Mouse (Mus musculus): ENCODE measurements around the gene Fam117b. TPM values are rescaled to one million over a fixed set of nuclear protein-coding genes. Genes with fewer than 3 reads are reported as not detected.

The Fam117b gene
- polyA plus RNA-seq, 1 experiment from 2014 or later = 33.1 TPM

GRCm38 (mm10) chr1:59942057-59942790, 29.4 kb downstream of the Fam117b start:
- 86% methylated on average over 6 of the region's 6 CpGs for WGBS
- no peak overlapping the region for H3K9ac ChIP-seq (replicated peaks)
- H3K36me3 ChIP-seq = no peaks in the 10 kb centered on the region
- no peaks in the 10 kb centered on the region for H3K27me3 ChIP-seq (replicated peaks)
- no peak overlapping the region for H3K4me3 ChIP-seq (replicated peaks)
- H3K27ac ChIP-seq (replicated peaks) = no peak overlapping the region
- no peak overlapping the region for H3K4me2 ChIP-seq
- ATAC-seq (ENCODE audit: low FRiP score) = no peak
- H3K4me1 ChIP-seq = peaks cover 7% of the 10 kb centered on the region; the same call in 1 of the 2 replicates
- H3K9me3 ChIP-seq (replicated peaks) = no peaks in the 10 kb centered on the region

GRCm38 (mm10) chr1:59943825-59944224, 31.0 kb downstream of the Fam117b start:
- no peak overlapping the region for H3K27ac ChIP-seq (replicated peaks)
- H3K4me1 ChIP-seq = peaks cover 7% of the 10 kb centered on the region; the same call in 1 of the 2 replicates
- no peaks in the 10 kb centered on the region for H3K9me3 ChIP-seq (replicated peaks)
- WGBS = 58% methylated on average over 5 of the region's 5 CpGs
- no peaks in the 10 kb centered on the region for H3K36me3 ChIP-seq
- no peak overlapping the region for H3K4me2 ChIP-seq
- H3K27me3 ChIP-seq (replicated peaks) = no peaks in the 10 kb centered on the region
- ATAC-seq (ENCODE audit: low FRiP score) = no peak
- H3K4me3 ChIP-seq (replicated peaks) = no peak overlapping the region
- H3K9ac ChIP-seq (replicated peaks) = no peak overlapping the region

GRCm38 (mm10) chr1:59945969-59946368, 33.2 kb downstream of the Fam117b start:
- Histone ChIP-seq H3K36me3 (no peaks in the 10 kb centered on the region; the same call in 1 of the 2 replicates), H3K27ac (replicated peaks) (no peak overlapping the region), H3K4me2 (no peak overlapping the region), H3K4me1 (peaks cover 7% of the 10 kb centered on the region; the same call in 1 of the 2 replicates), H3K4me3 (replicated peaks) (no peak overlapping the region), H3K9ac (replicated peaks) (no peak overlapping the region), H3K9me3 (replicated peaks) (no peaks in the 10 kb centered on the region), H3K27me3 (replicated peaks) (no peaks in the 10 kb centered on the region)
- ATAC-seq (ENCODE audit: low FRiP score) = no peak
- WGBS = 67% methylated on average over 1 of the region's 1 CpGs

GRCm38 (mm10) chr1:59947509-59947908, 34.7 kb downstream of the Fam117b start:
- no peak overlapping the region for H3K4me2 ChIP-seq
- H3K27ac ChIP-seq (replicated peaks) = no peak overlapping the region
- no peak overlapping the region for H3K4me3 ChIP-seq (replicated peaks)
- no peaks in the 10 kb centered on the region for H3K9me3 ChIP-seq (replicated peaks)
- no peaks in the 10 kb centered on the region; the same call in 1 of the 2 replicates for H3K36me3 ChIP-seq
- no peak for ATAC-seq (ENCODE audit: low FRiP score)
- H3K9ac ChIP-seq (replicated peaks) = no peak overlapping the region
- H3K4me1 ChIP-seq = peaks cover 7% of the 10 kb centered on the region; the same call in 1 of the 2 replicates
- 100% methylated on average over 4 of the region's 4 CpGs for WGBS
- no peaks in the 10 kb centered on the region for H3K27me3 ChIP-seq (replicated peaks)

GRCm38 (mm10) chr1:59957206-59957605, 44.4 kb downstream of the Fam117b start:
- H3K9me3 ChIP-seq (replicated peaks) = no peaks in the 10 kb centered on the region
- no peaks in the 10 kb centered on the region for H3K27me3 ChIP-seq (replicated peaks)
- 79% methylated on average over 3 of the region's 3 CpGs for WGBS

GRCm38 (mm10) chr1:59959941-59960340, 47.1 kb downstream of the Fam117b start:
- H3K4me1 ChIP-seq = no peaks in the 10 kb centered on the region
- H3K36me3 ChIP-seq = peaks cover 32% of the 10 kb centered on the region
- no peaks in the 10 kb centered on the region for H3K9me3 ChIP-seq (replicated peaks)
- H3K4me2 ChIP-seq = no peak overlapping the region
- H3K4me3 ChIP-seq (replicated peaks) = no peak overlapping the region
- H3K27ac ChIP-seq (replicated peaks) = no peak overlapping the region
- H3K27me3 ChIP-seq (replicated peaks) = no peaks in the 10 kb centered on the region
- 96% methylated on average over 1 of the region's 1 CpGs for WGBS
- no peak for ATAC-seq (ENCODE audit: low FRiP score)
- H3K9ac ChIP-seq (replicated peaks) = no peak overlapping the region

More at GRCm38 (mm10) chr1:59957206-59957605, 44.4 kb downstream of the Fam117b start:
- Histone ChIP-seq H3K4me3 (replicated peaks) (no peak overlapping the region), H3K36me3 (peaks cover 20% of the 10 kb centered on the region), H3K4me1 (no peaks in the 10 kb centered on the region), H3K4me2 (no peak overlapping the region), H3K9ac (replicated peaks) (no peak overlapping the region), H3K27ac (replicated peaks) (no peak overlapping the region)
- ATAC-seq (ENCODE audit: low FRiP score) = no peak

GRCm38 (mm10) chr1:59966171-59966785, 53.5 kb downstream of the Fam117b start:
- Histone ChIP-seq H3K36me3 (peaks cover 44% of the 10 kb centered on the region), H3K27ac (replicated peaks) (no peak overlapping the region)

GRCm38 (mm10) chr1:59967291-59967690, 54.5 kb downstream of the Fam117b start:
- Histone ChIP-seq H3K27ac (replicated peaks) (no peak overlapping the region), H3K9ac (replicated peaks) (no peak overlapping the region), H3K4me3 (replicated peaks) (no peak overlapping the region), H3K9me3 (replicated peaks) (no peaks in the 10 kb centered on the region), H3K27me3 (replicated peaks) (no peaks in the 10 kb centered on the region), H3K4me2 (no peak overlapping the region), H3K36me3 (peaks cover 45% of the 10 kb centered on the region), H3K4me1 (no peaks in the 10 kb centered on the region)
- 89% methylated on average over 4 of the region's 4 CpGs for WGBS
- no peak for ATAC-seq (ENCODE audit: low FRiP score)

More at GRCm38 (mm10) chr1:59966171-59966785, 53.5 kb downstream of the Fam117b start:
- WGBS = 83% methylated on average over 6 of the region's 6 CpGs
- no peak overlapping the region for H3K4me3 ChIP-seq (replicated peaks)
- no peak overlapping the region for H3K9ac ChIP-seq (replicated peaks)
- no peaks in the 10 kb centered on the region for H3K4me1 ChIP-seq
- no peak for ATAC-seq (ENCODE audit: low FRiP score)
- no peak overlapping the region for H3K4me2 ChIP-seq
- H3K9me3 ChIP-seq (replicated peaks) = no peaks in the 10 kb centered on the region
- H3K27me3 ChIP-seq (replicated peaks) = no peaks in the 10 kb centered on the region

- H3K4me2 ChIP-seq = no peak overlapping the region
- no peaks in the 10 kb centered on the region for H3K9me3 ChIP-seq (replicated peaks)
- H3K27me3 ChIP-seq (replicated peaks) = no peaks in the 10 kb centered on the region
- no peak overlapping the region for H3K4me3 ChIP-seq (replicated peaks)
- no peak for ATAC-seq (ENCODE audit: low FRiP score)
- no peaks in the 10 kb centered on the region for H3K4me1 ChIP-seq
- peaks cover 50% of the 10 kb centered on the region for H3K36me3 ChIP-seq
- H3K9ac ChIP-seq (replicated peaks) = no peak overlapping the region
- no peak overlapping the region for H3K27ac ChIP-seq (replicated peaks)
Measured at GRCm38 (mm10) chr1:59986626-59987025, 73.8 kb downstream of the Fam117b start.

- 93% methylated on average over 3 of the region's 3 CpGs for WGBS
Measured at GRCm38 (mm10) chr1:59987399-59988040, 74.7 kb downstream of the Fam117b start.

GRCm38 (mm10) chr1:59995646-59996045, 82.8 kb downstream of the Fam117b start:
- H3K4me1 ChIP-seq = no peaks in the 10 kb centered on the region
- H3K27me3 ChIP-seq (replicated peaks) = no peaks in the 10 kb centered on the region
- no peak overlapping the region for H3K27ac ChIP-seq (replicated peaks)
- H3K4me3 ChIP-seq (replicated peaks) = no peak overlapping the region
- WGBS = 55% methylated on average over 3 of the region's 3 CpGs
- no peak overlapping the region for H3K9ac ChIP-seq (replicated peaks)
- no peak overlapping the region for H3K4me2 ChIP-seq
- H3K9me3 ChIP-seq (replicated peaks) = no peaks in the 10 kb centered on the region
- H3K36me3 ChIP-seq = peaks cover 24% of the 10 kb centered on the region
- ATAC-seq (ENCODE audit: low FRiP score) = no peak

More at GRCm38 (mm10) chr1:59987399-59988040, 74.7 kb downstream of the Fam117b start:
- no peaks in the 10 kb centered on the region for H3K27me3 ChIP-seq (replicated peaks)
- no peaks in the 10 kb centered on the region for H3K9me3 ChIP-seq (replicated peaks)
- H3K36me3 ChIP-seq = peaks cover 49% of the 10 kb centered on the region
- ATAC-seq (ENCODE audit: low FRiP score) = no peak
- no peaks in the 10 kb centered on the region for H3K4me1 ChIP-seq
- no peak overlapping the region for H3K9ac ChIP-seq (replicated peaks)
- H3K4me2 ChIP-seq = no peak overlapping the region
- H3K27ac ChIP-seq (replicated peaks) = no peak overlapping the region
- no peak overlapping the region for H3K4me3 ChIP-seq (replicated peaks)
